Mouse (Mus musculus): ENCODE measurements around the gene H2al1a. TPM values are rescaled to one million over a fixed set of nuclear protein-coding genes. Genes with fewer than 3 reads are reported as not detected.
A peak's percentile ranks its signal among the peaks of the same experiment; 100 is the strongest.
"Not testable (repeated sequence)": the region's sequence is repeated elsewhere in the genome, so short reads cannot be mapped to it uniquely, and the experiment has no call there.

The H2al1a gene
- total RNA-seq, 2 experiments from 2014 or later: not detected

DNA sequence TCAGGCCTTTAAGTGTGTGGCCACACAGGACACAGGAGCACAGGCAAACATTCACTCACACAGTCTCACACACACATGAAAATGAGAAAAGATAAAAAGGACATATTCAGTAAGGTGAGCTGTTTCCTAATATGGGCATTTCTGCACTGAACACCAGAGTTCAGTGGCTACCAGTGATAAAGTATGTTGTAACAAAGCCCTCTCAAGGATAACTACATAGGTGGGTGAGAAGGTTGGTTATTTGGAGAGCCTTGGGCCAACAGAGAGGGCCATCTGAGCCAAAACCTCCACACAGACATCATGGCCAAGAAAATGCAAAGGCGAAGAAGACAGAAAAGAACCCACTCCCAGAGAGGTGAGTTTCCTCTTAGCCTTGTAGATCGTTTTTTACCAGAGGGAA, 28.5 kb downstream of the H2al1a start, which contains the start of gene H2al1j:
H2al1j (plus strand) TSS at position 301 of the 400 bp plus-strand sequence.
- DNase-seq; intact Hi-C loops (cut with DNase I): not testable (repeated sequence)

DNA sequence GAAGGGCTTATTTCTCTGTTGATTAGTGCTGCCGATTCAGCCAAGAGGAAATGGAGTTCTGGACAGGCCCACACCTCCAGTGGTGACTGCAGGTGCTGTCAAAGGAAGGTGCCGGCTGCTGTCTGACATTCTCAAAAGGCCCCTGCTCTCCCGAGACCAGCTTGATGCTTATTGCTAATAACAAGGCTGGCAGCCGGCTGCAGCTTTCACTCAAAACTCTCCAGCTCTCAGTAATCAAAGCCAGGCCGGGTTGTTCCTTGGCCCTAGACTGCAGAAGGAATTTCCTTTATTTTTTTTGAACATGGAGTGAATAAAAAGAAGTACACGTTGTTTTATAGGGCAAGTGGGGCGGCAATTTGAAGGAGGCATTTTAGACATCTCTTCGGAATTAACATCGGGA, 46.7 kb downstream of the H2al1a start:
- peak; percentile 5 to 17 for DNase-seq
- intact Hi-C loops (cut with DNase I): no loop called here

DNA sequence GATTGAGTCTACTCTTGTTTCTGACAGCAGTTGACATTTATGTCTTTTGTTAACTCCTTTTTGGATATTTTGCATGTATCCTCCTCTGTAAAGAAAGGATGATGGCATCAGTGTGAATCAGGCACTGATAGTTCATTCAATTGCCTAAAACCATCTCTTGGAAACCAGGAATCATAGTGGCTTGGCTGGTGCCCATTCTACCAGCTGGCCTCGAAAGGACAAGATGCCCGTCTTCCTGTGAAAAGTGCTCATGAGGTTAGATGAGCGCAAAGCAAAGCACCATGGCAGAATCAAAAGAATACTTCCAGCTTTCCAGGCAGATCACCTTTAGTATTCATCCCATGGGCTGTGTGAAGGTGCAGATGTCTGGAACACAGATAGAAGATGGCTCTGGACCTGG, 47.7 kb downstream of the H2al1a start:
- intact Hi-C loops (cut with DNase I): no loop called here
- DNase-seq: no peak

Other genes starting within 250 kb of the H2al1a start
- not detected for gene H2al1b, start 3.2 kb downstream of the H2al1a start, total RNA-seq (2021)
- not detected for gene H2al1c, start 6.4 kb downstream of the H2al1a start, total RNA-seq (2021)
- gene H2al1d, start 9.6 kb downstream of the H2al1a start, total RNA-seq (2021): not detected
- not detected for gene H2al1e, start 12.7 kb downstream of the H2al1a start, total RNA-seq (2021)
- gene H2al1f, start 15.9 kb downstream of the H2al1a start, total RNA-seq (2021): not detected
- gene H2al1g, start 19.0 kb downstream of the H2al1a start, total RNA-seq (2021): not detected
- not detected for gene H2al1h, start 22.2 kb downstream of the H2al1a start, total RNA-seq (2021)
- gene H2al1i, start 25.4 kb downstream of the H2al1a start, total RNA-seq (2021): not detected
- gene H2al1j, start 28.6 kb downstream of the H2al1a start, total RNA-seq (2021): not detected

Data from heart, postnatal 36 days (tissue).